15 mouse cellular contexts compared by ENCODE assay signal in the genomic region with DNA sequence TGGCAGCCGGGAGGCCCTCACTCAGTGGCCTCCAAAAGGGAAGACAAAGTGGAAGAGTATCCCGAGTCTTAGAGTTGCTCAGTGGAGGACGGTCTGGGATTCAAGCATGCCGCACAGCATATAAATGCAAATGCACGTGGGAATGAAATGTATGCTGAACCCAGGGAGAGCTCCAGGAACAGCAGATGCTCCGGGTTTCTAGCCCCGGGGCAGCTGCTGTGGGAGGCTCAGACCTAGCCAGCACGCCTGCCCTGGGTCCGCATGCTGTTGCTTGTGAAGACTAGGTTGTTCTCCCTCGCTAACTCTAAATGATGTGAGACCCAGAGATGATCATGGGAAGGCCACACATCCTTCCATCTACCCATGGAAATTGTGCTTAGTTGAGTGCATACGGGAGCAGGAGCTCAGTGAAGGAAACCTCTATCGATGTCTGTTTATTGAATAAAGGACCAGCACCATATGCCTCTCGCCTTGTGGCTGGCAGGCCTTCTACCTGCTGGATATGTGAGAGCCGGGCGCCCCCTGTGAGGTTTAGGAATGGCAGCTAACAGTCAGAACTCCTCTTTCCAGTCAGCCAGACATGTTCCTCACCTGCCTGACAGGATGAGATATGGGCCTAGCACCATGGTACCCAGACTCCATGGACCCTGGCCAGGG.
DNase-seq lines count a peak whose midpoint lies in the region; ATAC-seq and TF ChIP-seq lines count a peak whose summit lies in the region.
"Had no signal": no experiment of that assay in that cellular context is flagged by ENCODE, and none has a peak within 500 bp of the region (broad histone marks: within the 10 kb centered on the region; RNA-seq: fewer than 3 reads in every experiment).

No protein-coding gene starts in this region.

- ATAC-seq in forebrain, embryonic 13.5 days = peak; percentile 33; the same call in 1 of the 2 replicates
- ATAC-seq in hindbrain, embryonic 14.5 days (ENCODE audit: low FRiP score) = peak; percentile 29; the same call in 1 of the 2 replicates
- ATAC-seq: intestine, postnatal 0 days had no signal

- peak overlapping the region; percentile 19; the same call in 1 of the 2 replicates for H3K27ac ChIP-seq in forebrain, embryonic 13.5 days
- no peak overlapping the region for H3K27ac ChIP-seq in forebrain, embryonic 10.5 days
- no peak overlapping the region for H3K27ac ChIP-seq in cerebellum, adult 2 months (ENCODE audit: insufficient read depth, low read length)
- H3K27ac ChIP-seq in hindbrain, embryonic 14.5 days = no peak overlapping the region
- no peak overlapping the region for H3K27ac ChIP-seq in kidney, adult 2 months (ENCODE audit: insufficient read depth, low read depth, low read length)
- H3K27ac ChIP-seq: embryonic facial prominence, embryonic 15.5 days; heart, adult 2 months had no signal

- no peak overlapping the region for H3K4me2 ChIP-seq in forebrain, embryonic 13.5 days
- no peak overlapping the region for H3K4me2 ChIP-seq in hindbrain, embryonic 14.5 days (replicated peaks)
- H3K4me2 ChIP-seq: embryonic facial prominence, embryonic 15.5 days; lung, embryonic 14.5 days had no signal

- H3K9me3 ChIP-seq in forebrain, embryonic 13.5 days (replicated peaks) = no peaks in the 10 kb centered on the region
- H3K9me3 ChIP-seq in forebrain, embryonic 10.5 days = no peaks in the 10 kb centered on the region
- no peaks in the 10 kb centered on the region for H3K9me3 ChIP-seq in hindbrain, embryonic 14.5 days (ENCODE audit: control insufficient read depth, low read length)
- H3K9me3 ChIP-seq: embryonic facial prominence, embryonic 15.5 days had no signal

- no peak overlapping the region for H3K9ac ChIP-seq in forebrain, embryonic 13.5 days
- no peak overlapping the region for H3K9ac ChIP-seq in hindbrain, embryonic 14.5 days
- H3K9ac ChIP-seq: embryonic facial prominence, embryonic 15.5 days; lung, embryonic 14.5 days had no signal

- H3K27me3 ChIP-seq in forebrain, embryonic 13.5 days = no peaks in the 10 kb centered on the region
- no peaks in the 10 kb centered on the region for H3K27me3 ChIP-seq in forebrain, embryonic 10.5 days (ENCODE audit: poor library complexity, severe bottlenecking)
- no peaks in the 10 kb centered on the region for H3K27me3 ChIP-seq in cerebellum, adult 2 months (ENCODE audit: control insufficient read depth, insufficient read depth, low read length)
- no peaks in the 10 kb centered on the region for H3K27me3 ChIP-seq in hindbrain, embryonic 14.5 days (ENCODE audit: control insufficient read depth, insufficient read depth, low read length)
- no peaks in the 10 kb centered on the region for H3K27me3 ChIP-seq in kidney, adult 2 months (replicated peaks; ENCODE audit: control insufficient read depth, insufficient read depth, low read length)
- H3K27me3 ChIP-seq: embryonic facial prominence, embryonic 15.5 days had no signal

- TF ChIP-seq POLR2A in cerebellum, adult 2 months (IDR thresholded peaks at IDR 0.05; ENCODE audit: borderline replicate concordance, insufficient read depth, low read length) = no peak
- TF ChIP-seq POLR2A in kidney, adult 2 months (IDR thresholded peaks at IDR 0.05; ENCODE audit: low read depth, low read length) = no peak

- intact Hi-C loops in left cerebral cortex, postnatal 4 days (cut with DNase I) = no loop called here

- H3K36me3 ChIP-seq in forebrain, embryonic 13.5 days (ENCODE audit: poor library complexity, severe bottlenecking) = peaks cover 86% of the 10 kb centered on the region
- peaks cover 98% of the 10 kb centered on the region for H3K36me3 ChIP-seq in forebrain, embryonic 10.5 days (replicated peaks)
- peaks cover 73% of the 10 kb centered on the region for H3K36me3 ChIP-seq in hindbrain, embryonic 14.5 days (replicated peaks; ENCODE audit: control insufficient read depth, insufficient read depth)
- no peaks in the 10 kb centered on the region; the same call in 1 of the 2 replicates for H3K36me3 ChIP-seq in kidney, adult 2 months (ENCODE audit: control insufficient read depth, insufficient read depth, low read length)

- H3K4me3 ChIP-seq in forebrain, embryonic 13.5 days = no peak overlapping the region
- no peak overlapping the region for H3K4me3 ChIP-seq in forebrain, embryonic 10.5 days
- no peak overlapping the region for H3K4me3 ChIP-seq in cerebellum, adult 2 months (replicated peaks; ENCODE audit: insufficient read depth, low read depth, low read length)
- no peak overlapping the region for H3K4me3 ChIP-seq in hindbrain, embryonic 14.5 days (replicated peaks; ENCODE audit: low read length)
- H3K4me3 ChIP-seq in kidney, adult 2 months (ENCODE audit: insufficient read depth, low read depth, low read length) = no peak overlapping the region
- H3K4me3 ChIP-seq: embryonic facial prominence, embryonic 15.5 days; heart, adult 2 months had no signal

- DNase-seq in forebrain, embryonic 10.5 days (ENCODE audit: extremely low spot score, low spot score) = no peak
- peak; percentile 52 for DNase-seq in left cerebral cortex, postnatal 4 days
- no peak for DNase-seq in left cerebral cortex, adult 9 months (ENCODE audit: low spot score in 2 of 2)
- peak; percentile 63 to 74 for DNase-seq in cerebellum, adult 2 months
- no peak for DNase-seq in hindbrain, embryonic 14.5 days (ENCODE audit: low spot score)
- DNase-seq in kidney, adult 2 months = no peak
- DNase-seq in B cell, adult 2 months = no peak
- DNase-seq: adrenal gland, postnatal 10 days; heart, adult 2 months; heart, postnatal 10 days; lung, embryonic 14.5 days; thymus, postnatal 14 days had no signal

- TF ChIP-seq CTCF in cerebellum, adult 2 months (IDR thresholded peaks at IDR 0.05; ENCODE audit: borderline replicate concordance, insufficient read depth, low read depth, low read length) = peak; percentile 35; the same call in 1 of the 2 replicates
- TF ChIP-seq CTCF in kidney, adult 2 months (conservative IDR thresholded peaks at IDR 0.05; ENCODE audit: insufficient read depth, insufficient read length, low read depth, low read length) = no peak

- WGBS in forebrain, embryonic 13.5 days = 85% methylated on average over 15 of the region's 15 CpGs
- whole genome bisulfite sequencing in forebrain, embryonic 10.5 days = 92% methylated on average over 15 of the region's 15 CpGs
- WGBS in cerebellum, adult 2 months = 40% methylated on average over 15 of the region's 15 CpGs
- WGBS in hindbrain, embryonic 14.5 days = 67% methylated on average over 15 of the region's 15 CpGs
- 93% methylated on average over 15 of the region's 15 CpGs for WGBS in kidney, adult 2 months

- peaks cover 7% of the 10 kb centered on the region for H3K4me1 ChIP-seq in forebrain, embryonic 13.5 days
- no peaks in the 10 kb centered on the region for H3K4me1 ChIP-seq in forebrain, embryonic 10.5 days
- H3K4me1 ChIP-seq in cerebellum, adult 2 months (ENCODE audit: control insufficient read depth, insufficient read depth, low read length) = peaks cover 44% of the 10 kb centered on the region
- H3K4me1 ChIP-seq in hindbrain, embryonic 14.5 days (replicated peaks; ENCODE audit: control insufficient read depth, insufficient read depth, low read length) = 0 out of 2 replicates have a peak, but pooled peaks cover 5% of the 10 kb centered on the region
- peaks cover 4% of the 10 kb centered on the region; the same call in 1 of the 2 replicates for H3K4me1 ChIP-seq in kidney, adult 2 months (ENCODE audit: control insufficient read depth, insufficient read depth, low read length)

Comparison
In these comparisons a context has a peak if more than half of its experiments do, and no peak if none do; other contexts are left out.
1. DNase-seq: peak in left cerebral cortex, postnatal 4 days (single experiment) and cerebellum, adult 2 months (2 of 2); none in forebrain, embryonic 10.5 days (single experiment), left cerebral cortex, adult 9 months (0 of 2), hindbrain, embryonic 14.5 days (single experiment), kidney, adult 2 months (single experiment) and B cell, adult 2 months (0 of 2).